Mouse (Mus musculus) kidney, postnatal 25 days (tissue): ENCODE data around the gene Arap1.
A peak's percentile ranks its signal among the peaks of the same experiment; 100 is the strongest.

Experiments
- DNase-seq, 2 experiments: peaks; one replicate each; pipeline ENCODE4 v3.0.0; 2021; ENCODE audit warnings: mixed read lengths in 2 of 2

The Arap1 gene

DNA sequence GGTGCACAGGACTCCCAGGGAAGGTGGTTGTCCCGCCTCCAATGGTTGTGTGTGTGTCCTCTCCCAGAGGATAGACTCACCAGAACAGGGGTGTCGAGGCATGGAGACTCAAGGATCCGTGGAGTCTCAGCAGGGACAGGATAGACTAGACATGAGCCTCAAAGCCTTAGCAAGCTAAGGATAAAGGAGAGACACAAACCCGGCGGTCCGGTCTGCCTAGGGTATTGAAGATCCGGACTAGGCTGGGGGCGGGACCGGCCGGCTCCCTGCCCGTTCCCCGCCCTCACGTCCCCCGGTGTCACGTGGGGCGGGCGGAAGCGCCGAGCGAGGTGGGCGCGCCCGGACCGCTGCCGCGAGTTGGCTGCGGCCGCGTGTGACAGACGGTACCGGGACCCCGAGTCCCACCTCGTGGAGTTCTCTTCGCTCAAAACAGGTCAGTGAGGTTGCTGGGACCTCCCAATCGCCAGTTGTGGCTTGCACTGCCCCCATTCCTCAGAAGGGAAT is at the start of gene Arap1:
Arap1 (plus strand) TSS at position 301 of the 504 bp plus-strand sequence.
- DNase-seq, result peak; percentile 69 to 85

DNA sequence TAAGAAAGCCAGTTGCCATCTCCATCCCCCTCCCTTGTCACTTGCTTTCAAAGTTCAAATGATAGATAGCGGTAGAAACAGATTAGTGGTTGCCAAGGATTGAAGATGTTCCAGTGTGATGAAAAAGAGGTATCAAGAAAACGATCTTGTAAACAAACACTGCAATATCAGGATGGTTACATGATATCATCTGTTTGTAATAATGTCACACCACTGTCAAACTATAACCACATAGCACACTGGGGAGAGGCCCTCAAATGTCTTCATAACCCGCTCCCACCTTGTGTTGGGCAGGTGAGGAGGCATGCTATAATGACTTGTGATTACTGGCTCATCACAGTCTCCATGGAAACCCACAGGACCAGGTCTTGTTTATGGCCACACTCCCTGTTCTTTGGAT is 49.5 kb upstream of the Arap1 start:
- DNase-seq, result peak in 1 of 2 experiments; percentile 19

DNA sequence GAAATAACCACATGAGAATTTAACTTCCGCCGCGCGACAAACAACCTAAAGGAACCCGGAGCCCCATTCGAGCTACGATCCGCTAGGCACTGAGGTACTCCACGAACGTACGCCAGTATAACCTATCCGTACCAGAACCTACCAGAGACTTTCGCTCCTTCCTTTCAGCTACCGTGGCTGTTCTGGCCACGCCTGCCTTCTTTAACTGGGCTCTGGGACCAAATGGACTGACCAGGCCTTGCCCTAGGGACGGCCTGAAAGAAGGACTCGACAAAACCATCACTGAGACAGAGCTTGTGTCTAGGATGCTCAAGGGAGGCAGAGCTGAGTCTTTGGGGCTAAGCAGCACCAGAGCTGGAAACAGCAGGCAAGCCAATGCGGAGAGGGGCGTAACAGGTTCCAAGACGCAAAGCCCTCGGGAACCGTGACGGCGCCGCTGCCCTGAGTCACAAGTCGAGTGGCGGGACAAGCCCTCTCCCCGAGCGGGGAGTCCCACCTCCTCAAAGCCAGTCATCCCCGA is 46.4 kb upstream of the Arap1 start:
- peak in 1 of 2 experiments; percentile 55 for DNase-seq

DNA sequence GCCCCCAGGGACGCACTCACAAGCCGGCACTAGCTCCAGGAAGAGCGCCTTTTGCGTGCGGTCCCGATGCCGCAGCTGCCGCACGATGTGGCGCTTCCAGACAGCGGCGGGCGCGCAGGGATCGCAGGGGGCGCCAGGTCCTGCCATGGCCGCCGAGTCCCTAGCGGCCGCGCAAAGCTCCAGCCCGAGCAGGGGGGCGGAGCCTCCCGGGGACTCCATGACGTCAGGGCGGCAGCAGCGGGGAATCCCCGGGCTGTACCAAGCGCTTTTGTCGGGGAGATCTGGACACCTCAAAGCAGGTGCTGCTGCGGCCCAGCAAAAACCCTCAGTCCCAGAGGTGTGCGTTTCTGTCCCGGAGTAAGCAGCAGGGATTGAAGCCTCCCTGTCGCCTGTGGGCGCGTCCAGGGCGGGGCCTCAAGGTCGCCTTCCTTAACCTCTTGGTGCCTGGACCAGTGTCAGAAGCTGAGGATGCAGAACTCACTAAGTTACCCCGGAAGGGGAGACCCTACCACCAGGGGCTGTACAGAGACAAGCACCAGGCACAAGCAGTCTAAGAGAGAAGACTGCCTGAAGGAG is 45.9 kb upstream of the Arap1 start, which contains the start of gene Atg16l2:
Atg16l2 (minus strand) TSS at position 371 of the 576 bp plus-strand sequence.
- peak; percentile 92 to 97 for DNase-seq

DNA sequence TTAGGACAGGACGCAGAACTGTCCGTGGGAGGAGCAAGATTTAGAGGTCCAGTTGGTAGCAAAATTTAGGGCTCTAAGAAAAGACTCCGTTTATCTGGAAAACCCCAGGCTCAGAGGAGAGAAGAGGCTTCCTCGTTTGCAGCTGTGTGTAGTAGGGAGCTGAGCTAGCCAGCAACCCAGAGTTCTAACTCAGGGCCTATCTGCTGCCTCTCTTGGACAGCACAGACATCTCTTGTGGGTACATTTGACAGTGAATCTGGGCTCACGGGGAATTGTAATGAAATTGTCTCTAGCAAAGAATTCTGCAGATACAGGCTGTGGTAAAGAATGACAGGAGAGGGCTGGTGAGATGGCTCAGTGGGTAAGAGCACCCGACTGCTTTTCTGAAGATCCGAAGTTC is 45.2 kb upstream of the Arap1 start:
- no peak for DNase-seq

DNA sequence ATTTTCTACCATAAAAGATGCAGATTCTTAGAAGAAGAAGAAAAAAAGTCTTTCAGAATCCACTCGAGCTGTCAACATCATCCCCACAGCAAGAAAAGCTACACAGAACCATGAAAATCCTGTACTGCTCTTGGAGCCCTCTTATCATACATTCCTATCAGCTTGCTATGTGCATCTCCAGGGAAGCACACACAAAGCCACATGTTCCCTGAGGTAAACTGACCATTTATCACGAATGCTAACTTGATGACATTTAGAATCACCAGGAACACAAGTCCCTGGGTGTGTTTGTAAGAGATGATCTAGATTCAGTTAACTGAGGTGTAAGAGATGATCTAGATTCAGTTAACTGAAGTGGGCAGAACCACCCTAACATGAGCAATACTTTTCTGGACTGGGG is 41.0 kb upstream of the Arap1 start:
- no peak for DNase-seq

DNA sequence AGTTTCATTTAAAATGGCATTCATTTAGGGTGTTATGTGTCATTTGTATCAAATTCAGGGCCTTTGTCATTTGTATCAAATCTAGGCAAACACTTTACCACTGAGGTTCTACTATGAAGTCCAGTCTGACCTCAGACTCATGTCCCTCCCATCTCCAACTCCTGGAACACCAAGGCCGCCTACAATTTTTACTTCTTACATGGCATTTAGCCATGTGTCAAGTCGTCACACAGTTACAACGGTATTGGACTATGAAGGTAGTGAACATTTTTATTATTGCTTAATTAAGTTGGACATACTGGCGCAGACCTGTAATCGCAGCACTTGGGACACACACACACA is 37.9 kb upstream of the Arap1 start:
- no peak for DNase-seq

DNA sequence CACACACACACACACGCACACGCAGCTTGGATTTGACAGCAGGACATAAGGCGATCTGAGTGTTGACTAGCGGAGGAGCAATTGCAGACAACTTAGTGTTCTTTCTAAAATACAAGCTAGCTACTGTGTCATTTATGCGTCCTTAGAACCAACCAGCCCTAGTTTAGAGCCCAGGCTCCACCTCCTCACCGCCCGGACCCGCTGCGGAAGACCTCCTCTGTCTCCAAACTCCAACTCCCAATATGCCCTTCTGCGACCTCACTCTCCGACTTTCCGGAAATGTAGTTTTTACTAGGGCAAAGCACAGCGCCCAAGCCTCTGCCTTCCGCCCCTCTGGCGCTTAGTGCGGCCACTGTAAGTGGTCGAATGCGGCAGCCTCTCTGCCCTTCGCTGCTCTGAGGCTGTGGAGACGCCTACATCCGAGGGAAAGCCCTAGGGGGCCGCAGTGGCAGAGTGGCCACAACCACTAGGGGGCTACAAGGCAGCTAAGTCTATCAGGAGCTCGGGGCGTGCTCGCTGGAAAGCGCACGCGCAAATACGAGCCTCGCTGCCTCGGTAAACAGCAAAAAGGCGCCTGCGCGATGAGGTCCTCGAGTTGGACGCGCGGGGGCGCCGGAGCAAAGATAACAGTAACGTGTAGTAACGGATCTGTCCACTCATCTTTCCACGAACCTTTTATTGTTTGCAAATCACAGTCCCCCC is 37.4 kb upstream of the Arap1 start:
- peak; percentile 98 to 99 for DNase-seq

DNA sequence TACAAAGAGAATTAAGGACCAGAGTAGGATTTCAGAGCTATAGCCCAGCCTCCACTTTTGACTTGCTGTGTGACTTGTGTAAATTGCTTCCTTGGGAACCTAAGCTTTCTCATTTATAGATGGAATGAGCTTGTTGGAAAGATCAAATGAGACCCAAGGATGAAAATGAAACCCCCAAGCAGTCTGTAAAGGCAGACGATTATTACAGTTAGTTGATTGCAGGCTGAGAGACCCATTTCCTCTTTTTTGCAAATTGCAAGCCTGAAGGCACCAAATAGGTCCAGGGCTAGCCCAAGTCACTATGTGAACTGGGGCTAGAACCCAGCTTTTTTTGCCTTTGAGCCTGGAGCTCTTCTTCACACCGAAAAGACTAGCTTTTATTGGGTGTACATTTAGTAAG is 36.8 kb upstream of the Arap1 start:
- no peak for DNase-seq

DNA sequence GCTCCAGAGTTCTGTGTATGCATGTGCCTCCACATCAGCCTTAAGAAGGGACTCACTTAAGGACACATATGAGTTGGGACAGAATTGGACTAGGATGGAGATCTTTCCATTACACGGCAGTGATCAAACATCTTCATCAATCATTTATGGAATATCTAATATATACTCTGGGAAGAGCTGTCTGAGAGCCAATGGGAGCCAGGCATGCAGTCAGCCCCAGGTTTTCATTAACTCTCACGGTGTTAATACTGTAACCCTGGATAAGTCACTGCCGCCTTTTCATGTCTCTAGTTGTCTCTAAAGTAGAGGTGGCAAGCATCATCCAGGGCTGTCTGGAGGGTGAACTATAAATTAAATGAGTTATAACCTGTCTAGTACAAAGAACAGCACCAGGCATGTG is 34.8 kb upstream of the Arap1 start:
- DNase-seq, result no peak

DNA sequence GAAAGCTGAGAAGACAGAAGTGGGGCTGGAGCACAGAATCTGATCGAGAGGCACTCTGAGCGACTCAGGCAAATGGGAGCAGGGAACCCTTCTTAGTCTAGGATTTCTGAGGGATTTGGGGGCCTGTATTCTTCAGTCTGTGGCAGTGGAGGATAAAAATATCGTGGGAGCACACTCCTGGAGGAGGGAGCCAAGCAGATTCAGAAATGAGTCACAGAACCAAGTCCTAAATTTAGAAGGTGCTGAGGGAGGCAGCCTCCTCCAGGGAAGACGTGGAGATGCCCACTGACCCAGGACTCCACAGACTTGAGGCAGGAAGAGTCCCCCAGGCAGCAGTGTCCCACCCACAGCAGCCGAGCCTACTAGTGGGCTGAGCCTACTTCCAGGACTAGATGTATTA is 33.5 kb upstream of the Arap1 start:
- DNase-seq, result no peak

DNA sequence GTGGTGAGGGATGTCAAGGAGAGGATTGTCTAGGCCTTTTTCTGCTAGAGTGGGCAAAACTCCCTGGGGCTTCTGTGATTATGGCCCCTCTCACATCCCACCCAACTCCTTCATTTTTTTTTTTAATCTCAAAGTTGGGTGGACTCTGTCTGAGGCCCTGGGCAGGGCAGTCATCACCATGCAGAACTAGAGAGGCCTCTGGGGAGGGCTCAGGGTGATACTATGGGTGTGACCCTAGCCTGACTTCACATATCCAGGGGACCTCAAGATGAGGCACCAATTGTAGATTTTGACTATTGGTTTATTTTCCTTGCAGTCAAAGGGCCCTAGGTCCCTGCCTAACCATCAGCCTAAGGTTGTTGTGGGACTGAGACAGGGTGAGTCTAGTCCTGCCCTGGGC is 32.2 kb upstream of the Arap1 start:
- no peak for DNase-seq

DNA sequence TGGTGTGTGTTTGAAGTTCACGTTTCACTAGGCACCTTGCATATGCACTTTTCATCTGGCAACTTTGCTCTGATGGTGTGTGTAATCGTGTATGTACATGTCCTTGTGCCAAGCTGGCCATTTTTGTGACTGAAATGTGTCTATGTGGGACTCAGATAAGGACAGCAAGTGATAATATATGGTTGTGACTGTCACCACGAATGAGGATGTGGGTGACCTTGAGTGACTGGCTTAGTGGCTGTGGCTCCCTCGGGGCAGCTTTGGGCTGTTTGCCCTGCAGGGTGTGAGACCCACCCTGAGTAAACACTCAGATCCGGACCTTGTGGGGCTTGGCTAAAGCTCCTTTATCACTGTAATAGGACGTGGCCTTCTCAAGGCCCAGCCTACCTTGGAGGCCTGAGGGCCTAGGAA is 31.3 kb upstream of the Arap1 start:
- no peak for DNase-seq

DNA sequence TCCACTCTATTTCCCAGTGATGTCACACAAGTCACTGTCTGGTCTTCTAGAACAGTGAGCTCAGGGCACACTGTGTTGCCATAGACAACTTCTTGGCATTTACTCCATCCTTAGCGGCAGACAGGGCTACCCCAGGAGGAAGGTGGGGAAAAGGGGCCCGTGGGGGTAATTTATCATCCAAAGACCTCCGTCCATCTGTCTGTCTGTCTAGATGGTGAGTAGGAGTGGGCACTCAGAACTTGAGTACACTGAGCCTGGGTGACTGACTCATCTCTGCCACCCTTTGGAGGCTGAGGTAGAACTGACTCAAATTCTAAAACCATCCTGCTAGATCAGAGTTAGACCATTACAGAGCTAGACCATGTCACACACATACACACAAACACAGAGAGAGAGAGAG is 30.9 kb upstream of the Arap1 start, which contains the start of gene Stard10:
Stard10 (plus strand) TSS at position 73 of the 400 bp plus-strand sequence.
- no peak for DNase-seq

DNA sequence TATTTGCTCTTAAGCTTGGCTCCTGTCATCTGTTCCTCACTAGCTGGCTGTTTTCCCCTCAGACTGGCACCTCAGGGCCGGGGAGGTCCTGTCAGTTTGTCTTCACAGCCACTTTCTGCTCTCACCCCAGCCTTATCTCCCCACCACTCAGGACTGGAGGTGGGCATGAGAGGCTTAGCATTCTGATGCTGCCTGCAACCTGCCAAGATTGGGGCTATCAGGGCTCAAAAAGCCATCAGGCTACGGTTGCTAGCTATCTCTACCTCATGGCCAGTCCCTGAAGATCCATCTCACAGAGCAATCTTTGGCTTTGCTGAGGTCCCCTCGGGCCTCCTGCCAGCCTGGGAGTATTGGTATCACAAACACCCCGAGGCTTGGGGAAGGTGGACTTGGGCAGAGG is 29.0 kb upstream of the Arap1 start:
- DNase-seq, result no peak

DNA sequence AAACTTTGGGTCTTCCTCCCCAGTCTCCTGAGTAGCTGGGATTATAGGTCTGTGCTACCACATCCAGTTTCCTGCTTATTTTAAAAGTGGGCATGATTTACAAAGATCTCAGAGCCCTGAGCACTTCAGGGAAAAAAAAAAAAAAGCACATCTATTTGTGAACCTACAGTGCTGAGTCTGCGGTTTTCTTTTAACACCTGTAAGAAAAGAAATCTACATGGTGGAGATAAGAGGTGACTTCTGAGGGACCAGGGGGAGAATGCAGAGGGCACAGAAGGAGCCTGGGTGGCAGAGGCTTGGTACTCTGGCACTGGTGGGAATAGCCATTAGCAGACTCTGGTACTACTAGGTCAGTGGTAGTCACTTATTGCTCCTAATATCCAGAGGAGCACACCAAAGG is 28.1 kb upstream of the Arap1 start:
- DNase-seq, result no peak

DNA sequence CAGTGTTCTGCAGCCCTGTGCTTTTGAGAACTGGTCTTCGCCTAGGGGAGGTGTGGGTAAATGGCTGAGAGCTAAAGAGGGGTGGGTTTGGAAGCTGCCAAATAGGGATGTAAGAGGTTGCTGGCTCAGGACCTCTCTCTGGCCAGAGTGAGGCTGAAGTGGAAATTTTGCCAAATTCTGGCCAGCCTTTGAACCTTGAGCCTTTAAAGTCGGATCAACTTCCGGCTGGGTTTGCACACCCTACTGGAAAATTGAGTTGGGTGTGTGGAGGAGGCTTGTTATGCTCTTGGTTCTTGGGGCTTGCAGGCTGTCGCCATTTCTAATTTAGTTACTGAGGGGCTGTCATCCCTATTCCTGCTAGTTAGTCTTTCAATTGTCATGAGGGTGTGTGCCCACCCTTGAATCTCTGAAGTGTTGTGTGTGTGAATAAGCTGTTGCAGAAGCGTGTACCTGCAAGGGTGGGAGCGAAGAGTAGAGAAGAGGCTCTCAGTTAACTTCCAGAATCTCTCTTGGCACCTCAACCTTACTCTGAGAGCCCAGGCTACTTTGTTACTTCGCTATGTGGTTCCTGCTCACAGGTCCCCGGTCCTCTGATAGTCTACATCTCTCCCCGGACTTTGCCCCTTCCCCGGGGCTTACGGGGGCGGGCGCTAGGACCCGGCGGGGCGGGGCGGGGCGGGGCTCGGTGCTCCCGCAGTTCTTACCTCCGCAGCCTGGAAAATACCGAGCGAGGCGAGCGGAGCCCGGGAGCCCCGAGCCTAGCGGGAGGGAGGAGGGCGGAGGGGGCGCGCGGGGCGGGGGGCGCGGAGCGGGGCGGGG is 27.3 kb upstream of the Arap1 start:
- DNase-seq, result peak; percentile 78 to 90

DNA sequence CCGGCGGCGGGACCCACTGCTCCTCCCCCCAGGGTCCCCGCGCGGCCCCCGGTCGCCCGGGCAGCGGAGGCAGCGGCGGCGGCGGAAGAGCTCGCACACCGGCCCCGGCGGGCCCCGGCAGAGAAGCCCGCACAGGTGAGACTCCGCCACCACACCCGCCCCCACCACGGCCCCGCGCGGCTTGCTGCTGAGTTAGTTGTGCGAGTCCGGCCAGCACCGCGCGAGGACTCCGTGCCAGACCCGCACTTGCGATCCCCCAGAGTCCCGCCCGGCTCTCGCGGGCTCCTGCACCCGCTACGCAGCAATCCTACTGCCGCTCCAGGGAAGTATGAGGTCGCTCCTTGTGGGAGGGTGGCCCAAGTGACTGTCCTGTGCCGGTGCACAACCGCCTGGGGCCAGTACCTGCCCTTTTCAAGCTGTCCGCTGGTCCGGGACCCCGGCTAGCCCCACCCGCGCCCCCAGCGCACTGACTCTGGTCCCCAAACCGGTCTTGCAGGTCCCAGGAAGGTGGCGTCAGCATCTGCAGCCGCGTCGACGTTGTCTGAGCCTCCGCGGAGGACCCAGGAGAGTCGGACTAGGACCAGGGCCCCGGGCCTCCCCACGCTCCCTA is 26.5 kb upstream of the Arap1 start:
- peak; percentile 58 to 82 for DNase-seq

DNA sequence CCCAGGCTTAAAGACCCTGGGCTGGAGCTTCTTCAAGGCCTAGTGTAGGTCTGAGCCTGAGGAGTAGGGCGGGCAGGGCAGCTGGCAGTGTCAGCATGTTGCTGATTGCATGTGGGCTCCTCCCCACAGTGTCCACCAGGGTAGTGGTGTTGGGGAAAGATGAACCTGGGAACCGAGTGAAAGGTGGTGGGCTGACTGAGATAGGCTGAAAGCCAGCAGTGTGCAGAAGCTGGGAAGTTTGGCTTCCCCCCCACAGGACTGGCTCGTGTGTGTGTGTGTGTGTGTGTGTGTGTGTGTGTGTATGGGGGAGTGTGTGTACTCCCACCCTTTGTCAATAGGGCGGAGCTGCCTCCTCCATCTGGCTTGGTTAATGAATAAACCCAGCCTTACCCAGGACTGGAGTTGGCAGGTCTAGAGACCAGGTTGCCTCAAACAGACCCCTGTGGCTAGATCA is 24.7 kb upstream of the Arap1 start:
- DNase-seq, result peak; percentile 62 to 86

DNA sequence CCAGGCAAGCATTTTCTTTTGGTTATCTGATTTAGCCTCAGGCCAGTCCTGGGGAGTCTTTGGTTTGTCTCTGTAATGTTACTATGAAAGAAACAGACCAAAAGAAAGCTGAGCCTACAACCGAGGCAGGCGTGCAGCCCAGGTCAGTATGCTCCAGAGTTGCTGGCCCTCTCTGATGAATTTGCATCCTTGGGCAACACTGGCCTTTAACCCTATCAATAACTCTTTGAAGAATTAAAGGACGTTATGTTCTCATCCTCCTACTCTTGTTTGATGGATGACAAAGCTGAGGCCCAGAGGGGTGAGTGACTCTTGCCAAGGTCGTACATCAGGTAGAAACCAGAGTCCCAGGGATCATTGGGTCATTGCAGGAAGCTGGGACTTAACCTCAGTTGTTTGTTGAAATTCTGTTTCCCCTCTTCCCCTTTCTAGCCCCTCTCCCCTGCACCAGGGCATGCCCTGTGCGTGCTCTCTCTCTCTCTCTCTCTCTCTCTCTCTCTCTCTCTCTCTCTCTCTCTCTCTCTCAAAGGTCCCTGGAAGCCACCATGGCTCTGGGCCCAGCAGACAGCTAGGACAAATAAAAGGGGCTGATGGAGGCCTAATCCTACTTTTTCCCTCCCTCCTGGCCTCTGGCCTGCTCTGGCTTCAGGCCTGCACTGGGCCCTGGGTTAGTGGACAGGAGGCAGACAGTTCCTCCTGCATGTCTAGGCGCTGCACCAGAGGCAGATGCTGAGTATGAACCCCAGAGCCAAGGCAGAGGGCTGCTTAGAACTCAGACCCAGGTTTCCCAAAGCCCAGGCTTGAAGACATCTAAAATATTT is 23.5 kb upstream of the Arap1 start:
- DNase-seq, result peak in 1 of 2 experiments; percentile 21

DNA sequence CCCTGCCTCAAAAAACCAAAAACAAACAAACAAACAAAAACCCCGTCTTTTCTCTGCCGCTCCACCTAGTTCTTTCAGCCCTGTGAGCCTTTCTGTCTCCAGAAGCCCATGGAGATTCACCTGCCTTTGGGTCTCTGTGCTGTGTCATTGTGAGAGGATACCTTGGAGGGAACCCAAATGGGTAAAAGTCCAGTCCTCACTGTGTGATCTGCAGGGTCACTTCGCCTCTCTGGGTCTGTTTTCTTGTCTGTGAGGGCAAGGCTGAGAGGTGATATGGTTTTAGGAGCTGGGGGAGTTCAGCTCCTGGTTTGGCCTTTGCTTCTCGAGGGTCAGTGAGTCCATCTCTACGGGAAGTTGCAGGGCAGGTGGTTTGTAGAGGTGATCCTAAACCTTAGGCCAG is 21.9 kb upstream of the Arap1 start:
- DNase-seq, result peak; percentile 54 to 71

DNA sequence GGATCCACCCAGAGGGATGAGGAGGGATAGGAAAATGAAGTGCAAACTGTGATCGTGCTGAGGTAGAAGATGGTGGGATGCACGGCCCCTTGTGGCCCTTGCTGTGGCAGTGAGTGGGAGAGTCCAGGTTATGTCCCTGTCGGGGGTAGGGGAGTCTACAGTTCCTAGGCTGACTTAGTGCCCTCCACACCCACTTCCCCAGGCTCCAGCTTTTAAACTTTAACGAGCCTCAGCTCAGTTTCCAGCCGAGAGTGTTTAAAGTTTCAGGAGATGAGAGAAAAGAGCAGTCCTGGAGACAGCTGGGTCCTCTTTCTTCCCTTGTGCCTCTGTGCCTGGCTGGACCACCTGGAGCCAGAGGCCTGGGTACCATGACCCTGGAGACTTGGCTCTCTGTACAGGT is 20.6 kb upstream of the Arap1 start:
- DNase-seq, result peak; percentile 34 to 57
